Mouse (Mus musculus) liver, adult (tissue): ENCODE data around the gene Abraxas2.

Experiments used
- GATA4 ChIP-seq: IDR thresholded peaks from 2 replicates; pipeline ENCODE4 v1.6.1; 2014; ENCODE audit warnings: mild to moderate bottlenecking, low read length; ENCODE audit not compliant: insufficient replicate concordance

The Abraxas2 gene

GRCm38 (mm10) chr7:132859042-132859958 is at the start of gene Abraxas2:
Gene Abraxas2 (plus strand): TSS chr7:132859225.
- TF ChIP-seq GATA4 = peak; percentile 26; the same call in 1 of the 2 replicates

GRCm38 (mm10) chr7:132809721-132810120 is 49.3 kb upstream of the Abraxas2 start:
- TF ChIP-seq GATA4 = no peak

GRCm38 (mm10) chr7:132810368-132810767 is 48.7 kb upstream of the Abraxas2 start:
- no peak for TF ChIP-seq GATA4

GRCm38 (mm10) chr7:132810879-132811278 is 48.1 kb upstream of the Abraxas2 start:
- TF ChIP-seq GATA4 = no peak

- TF ChIP-seq GATA4 = peak; percentile 54; the same call in 1 of the 2 replicates
Measured at GRCm38 (mm10) chr7:132811716-132812618, 47.1 kb upstream of the Abraxas2 start.

- TF ChIP-seq GATA4 = no peak; the same call in 1 of the 2 replicates
Measured at GRCm38 (mm10) chr7:132812619-132813415, 46.2 kb upstream of the Abraxas2 start.

GRCm38 (mm10) chr7:132813416-132814088 is 45.5 kb upstream of the Abraxas2 start, which contains the start of gene Fam53b:
Gene Fam53b (minus strand): TSS chr7:132813886.
- TF ChIP-seq GATA4 = no peak

GRCm38 (mm10) chr7:132814089-132814450 is 45.0 kb upstream of the Abraxas2 start:
- no peak for TF ChIP-seq GATA4

- no peak for TF ChIP-seq GATA4
Measured at GRCm38 (mm10) chr7:132815081-132815480, 43.9 kb upstream of the Abraxas2 start.

GRCm38 (mm10) chr7:132816528-132816927 is 42.5 kb upstream of the Abraxas2 start:
- TF ChIP-seq GATA4 = no peak

GRCm38 (mm10) chr7:132817056-132817455 is 42.0 kb upstream of the Abraxas2 start:
- TF ChIP-seq GATA4 = no peak

GRCm38 (mm10) chr7:132820692-132821091 is 38.3 kb upstream of the Abraxas2 start:
- TF ChIP-seq GATA4 = no peak

GRCm38 (mm10) chr7:132823832-132824231 is 35.2 kb upstream of the Abraxas2 start:
- TF ChIP-seq GATA4 = no peak

GRCm38 (mm10) chr7:132824346-132825022 is 34.5 kb upstream of the Abraxas2 start:
- TF ChIP-seq GATA4 = no peak

GRCm38 (mm10) chr7:132830955-132831354 is 28.1 kb upstream of the Abraxas2 start:
- TF ChIP-seq GATA4 = no peak
